Mouse (Mus musculus): Measurements from ENCODE around the gene Scn8a.
A peak's percentile ranks its signal among the peaks of the same experiment; 100 is the strongest.

The Scn8a gene

DNA sequence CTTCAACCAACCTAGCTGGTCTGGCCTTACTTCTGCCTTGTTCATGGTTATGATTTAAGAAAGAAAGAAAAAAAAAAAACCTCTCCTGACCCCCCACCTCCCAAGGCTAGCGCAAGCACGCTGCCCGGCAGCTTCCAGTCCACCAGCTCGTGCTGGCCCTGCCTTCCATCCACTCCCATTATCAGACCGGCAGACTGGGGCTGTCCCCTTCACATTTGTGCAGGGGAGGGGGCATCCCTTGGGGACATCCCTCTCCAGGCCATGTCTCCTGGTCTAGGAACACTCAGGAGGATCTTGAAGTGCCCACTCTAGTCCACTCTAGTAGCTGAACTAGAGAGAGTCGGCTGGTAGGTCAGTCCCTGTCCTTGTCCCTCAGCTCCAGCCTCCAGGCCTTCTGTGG is 174.9 kb downstream of the Scn8a start:
- DNase-seq = no peak

- DNase-seq = no peak
Observed at GRCm38 (mm10) chr15:101046039-101046526, 176.4 kb downstream of the Scn8a start.

DNA sequence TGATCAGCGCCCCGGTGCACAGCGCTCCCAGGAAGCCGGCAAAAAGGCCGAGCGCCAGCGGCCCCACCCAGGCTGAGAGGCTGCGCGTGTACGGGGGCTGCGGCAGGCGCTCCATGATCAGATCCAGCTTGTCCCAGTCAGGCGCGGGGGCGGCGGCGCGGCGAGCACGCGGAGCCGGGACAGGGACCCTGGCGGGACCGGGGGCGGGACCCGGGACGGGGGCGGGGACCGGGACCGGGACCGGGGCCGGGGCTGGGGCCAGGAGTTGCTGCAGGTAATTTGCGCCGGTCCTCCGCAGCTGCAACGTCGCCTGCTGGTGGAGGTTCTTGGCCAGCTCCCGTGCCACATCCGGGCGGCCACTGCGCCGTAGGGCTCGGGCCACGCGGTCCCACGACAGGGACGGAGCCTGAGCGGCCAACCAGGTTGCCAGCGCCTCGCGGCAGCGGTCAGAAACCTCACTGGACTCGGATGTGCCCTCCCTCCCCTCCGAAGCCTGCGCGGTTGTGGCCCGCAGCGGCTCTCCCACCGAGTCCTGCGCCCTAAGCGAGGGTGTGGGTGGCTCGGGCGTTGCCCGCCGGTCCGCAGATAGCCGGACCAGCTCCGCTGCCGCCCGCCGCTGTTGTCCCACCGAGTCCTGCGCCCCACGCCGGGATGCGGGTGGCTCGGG is 177.0 kb downstream of the Scn8a start:
- peak; percentile 25 for DNase-seq

DNA sequence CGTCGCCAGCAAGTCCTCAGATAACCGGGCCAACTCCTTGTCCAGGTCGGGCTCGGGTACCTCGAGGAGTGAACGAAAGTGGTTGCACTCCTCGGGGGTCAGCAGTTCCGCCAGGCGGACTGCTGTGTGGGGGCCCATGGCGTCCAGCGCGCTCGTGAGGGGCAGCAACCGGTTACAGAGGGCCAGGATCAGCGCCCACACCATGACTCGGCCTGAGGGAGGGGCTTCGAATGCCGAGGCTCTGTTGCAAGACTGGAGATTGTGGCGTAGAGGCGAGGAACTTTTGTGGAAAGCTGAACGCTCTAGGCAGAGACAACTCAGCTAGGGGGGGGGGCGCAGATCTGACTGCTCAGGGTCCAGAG is 177.5 kb downstream of the Scn8a start, which contains the start of gene Gm47841:
TSS of gene Gm47841 (minus strand) at position 204 of the 362 bp plus-strand sequence.
- DNase-seq = no peak

- DNase-seq = no peak
Observed at GRCm38 (mm10) chr15:101048338-101048896, 178.8 kb downstream of the Scn8a start.

DNA sequence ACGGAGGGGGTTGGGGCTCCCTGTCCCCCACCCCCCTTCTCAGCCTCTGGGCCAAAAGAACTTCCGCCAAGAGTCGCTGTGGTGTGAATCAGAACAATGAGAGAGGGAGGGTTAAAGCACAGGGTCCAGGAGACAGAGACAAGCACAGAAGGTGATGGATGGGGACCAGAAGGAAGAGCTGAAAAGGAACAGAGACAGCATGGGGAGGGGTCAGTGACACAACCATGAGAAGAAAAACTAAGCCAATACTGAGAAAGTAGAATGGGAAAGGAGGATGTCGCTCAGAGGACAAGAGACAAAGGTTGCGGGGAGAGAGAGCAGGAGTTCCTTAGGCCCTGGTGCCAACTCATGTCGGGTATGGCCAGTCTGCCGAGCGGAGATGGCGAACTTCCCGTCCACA is 182.2 kb downstream of the Scn8a start:
- DNase-seq = no peak

DNA sequence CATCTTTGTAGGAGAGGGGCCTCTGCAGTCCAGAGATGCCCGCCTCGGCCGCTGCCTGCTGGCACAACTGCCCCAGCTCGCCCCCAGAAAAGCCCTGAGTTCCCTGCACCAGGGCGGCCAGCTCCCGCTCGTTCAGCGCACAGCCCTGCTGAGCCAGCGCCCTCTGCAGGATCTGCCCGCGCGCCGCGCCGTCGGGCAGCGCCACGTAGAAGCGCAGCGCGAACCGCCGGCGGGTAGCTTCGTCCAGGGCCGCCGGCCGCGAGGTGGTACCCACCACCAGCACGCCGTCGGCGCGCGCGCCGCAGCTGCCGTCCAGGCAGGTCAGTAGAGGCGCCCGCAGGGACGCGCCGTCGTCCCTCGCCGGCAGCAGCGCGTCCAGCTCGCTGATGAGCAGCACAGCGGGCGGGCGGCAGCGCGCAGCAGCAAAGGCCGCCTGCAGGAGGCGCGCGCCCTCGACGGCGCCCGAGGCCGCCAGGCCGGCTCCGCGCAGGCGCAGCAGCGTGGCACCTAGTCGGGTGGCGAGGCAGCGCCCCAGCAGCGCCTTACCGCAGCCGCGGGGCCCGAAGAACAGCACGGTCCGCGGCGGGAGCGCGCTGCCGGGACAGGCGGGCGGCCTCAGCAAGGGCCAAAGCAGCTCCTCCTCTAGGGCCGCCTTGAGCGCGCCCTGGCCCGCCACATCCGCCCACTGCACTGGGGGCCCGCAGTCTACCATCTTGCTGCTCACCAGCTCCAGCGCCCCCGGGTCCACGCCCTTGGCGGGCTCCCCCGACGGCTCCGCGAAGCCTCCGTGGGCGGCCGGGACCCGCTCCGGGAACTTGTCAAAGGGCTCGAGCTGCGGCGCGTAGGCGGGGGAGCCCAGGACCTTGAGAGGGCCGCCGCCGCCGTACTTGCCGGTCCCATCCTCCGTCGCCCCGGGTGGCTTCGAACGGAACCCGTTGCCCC is 183.2 kb downstream of the Scn8a start:
- DNase-seq = peak; percentile 62

GRCm38 (mm10) chr15:101053832-101054459 is 184.3 kb downstream of the Scn8a start:
- DNase-seq = peak; percentile 16

- no peak for DNase-seq
Observed at GRCm38 (mm10) chr15:101054541-101054940, 184.9 kb downstream of the Scn8a start.

DNA sequence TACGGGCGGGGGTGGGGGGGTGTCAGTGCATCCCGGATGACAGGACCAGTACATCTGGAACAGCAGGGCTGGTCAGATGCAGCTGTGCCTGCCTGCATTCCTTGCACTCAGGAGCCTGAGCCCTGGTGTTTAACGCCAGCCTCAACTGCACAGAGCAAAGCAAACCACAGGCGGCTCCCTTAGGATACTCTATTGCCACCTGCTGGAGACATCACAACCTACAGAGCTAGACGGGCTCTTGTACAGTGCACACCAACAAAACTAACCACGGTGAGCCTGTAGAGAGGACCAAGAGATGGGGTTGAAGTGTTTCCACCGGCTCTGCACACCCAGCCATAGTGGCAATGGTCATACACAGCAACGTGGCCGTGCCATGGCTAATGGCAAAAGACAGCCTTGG is 186.6 kb downstream of the Scn8a start:
- DNase-seq = peak; percentile 62

DNA sequence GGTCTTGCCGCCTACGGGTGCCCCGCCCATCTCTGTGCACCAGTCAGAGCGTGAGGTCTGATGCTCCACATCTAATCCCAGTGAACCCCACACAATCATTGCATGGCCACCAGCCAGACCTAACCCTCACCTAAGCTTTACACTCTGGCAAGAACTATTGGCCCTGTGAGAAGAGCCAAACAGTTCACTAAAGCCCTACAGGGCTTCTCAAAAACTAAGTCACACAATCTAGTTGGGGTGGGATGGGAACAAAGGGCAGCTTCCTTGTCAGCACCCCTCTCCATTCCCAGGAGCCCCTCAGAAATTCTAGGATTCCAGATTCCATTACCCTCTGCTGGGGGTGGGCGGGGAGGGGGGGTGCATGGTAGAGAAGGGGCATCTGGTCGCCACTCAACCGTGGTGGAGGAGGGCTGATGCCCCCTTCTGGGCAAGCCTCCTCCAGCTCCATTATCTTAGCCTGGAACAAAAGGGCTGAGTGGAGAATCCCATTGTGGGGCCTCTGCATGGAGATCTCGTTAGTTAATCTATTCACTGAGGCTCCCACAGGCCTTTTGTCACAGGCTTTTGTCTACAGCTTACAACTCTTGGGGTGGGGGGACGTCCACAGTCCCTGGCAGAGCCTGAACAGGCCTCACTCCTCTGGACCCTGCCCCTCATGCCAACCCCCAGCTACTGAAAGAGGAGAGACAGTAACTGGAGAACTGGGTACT is 190.1 kb downstream of the Scn8a start:
- no peak for DNase-seq

- no peak for DNase-seq
Observed at GRCm38 (mm10) chr15:101060280-101060852, 190.7 kb downstream of the Scn8a start.

DNA sequence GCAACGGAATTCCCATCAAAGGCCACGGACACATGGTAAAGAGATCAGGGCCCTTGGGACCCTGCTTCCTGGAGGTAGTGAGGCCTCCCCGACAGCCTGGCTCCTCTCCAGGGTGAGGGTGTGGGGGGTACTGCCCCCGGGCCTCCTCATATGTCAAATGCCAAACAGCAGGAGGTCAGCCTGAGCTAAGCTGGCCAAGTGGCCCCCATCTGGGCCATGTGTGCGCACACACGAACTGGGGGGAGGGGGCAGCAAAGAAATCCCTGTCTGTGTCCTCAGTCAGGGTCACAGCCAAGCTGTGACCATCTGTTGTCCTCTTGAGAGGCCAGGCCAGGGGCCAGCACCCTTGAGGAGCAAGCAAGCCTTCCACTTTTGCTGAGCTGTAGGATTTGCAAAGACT is 195.4 kb downstream of the Scn8a start:
- DNase-seq = no peak

DNA sequence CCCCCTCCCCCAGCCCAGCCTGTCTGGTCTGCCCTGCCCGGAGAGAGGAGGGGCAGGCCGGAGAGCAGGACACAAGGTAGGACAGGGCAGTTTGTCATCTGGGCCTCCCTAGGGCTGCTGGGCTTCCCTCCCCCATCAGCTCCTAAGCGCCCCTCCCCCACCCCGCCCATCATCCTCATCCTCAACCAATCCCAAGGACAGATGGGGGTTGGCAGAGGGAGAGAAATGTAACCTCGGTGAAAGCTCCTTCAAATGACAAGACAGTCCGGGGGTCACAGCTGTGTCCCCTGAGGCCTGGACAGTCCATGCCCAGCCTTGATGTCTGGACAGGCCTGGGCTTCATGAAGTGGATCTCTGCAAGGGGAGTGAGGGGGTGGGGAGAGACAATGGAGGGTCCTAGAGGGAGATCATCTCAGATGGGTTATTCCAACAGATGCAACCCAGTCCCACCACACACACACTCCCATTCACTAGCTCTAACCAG is 196.7 kb downstream of the Scn8a start:
- no peak for DNase-seq

GRCm38 (mm10) chr15:101066920-101067696 is 197.4 kb downstream of the Scn8a start:
- DNase-seq = no peak

DNA sequence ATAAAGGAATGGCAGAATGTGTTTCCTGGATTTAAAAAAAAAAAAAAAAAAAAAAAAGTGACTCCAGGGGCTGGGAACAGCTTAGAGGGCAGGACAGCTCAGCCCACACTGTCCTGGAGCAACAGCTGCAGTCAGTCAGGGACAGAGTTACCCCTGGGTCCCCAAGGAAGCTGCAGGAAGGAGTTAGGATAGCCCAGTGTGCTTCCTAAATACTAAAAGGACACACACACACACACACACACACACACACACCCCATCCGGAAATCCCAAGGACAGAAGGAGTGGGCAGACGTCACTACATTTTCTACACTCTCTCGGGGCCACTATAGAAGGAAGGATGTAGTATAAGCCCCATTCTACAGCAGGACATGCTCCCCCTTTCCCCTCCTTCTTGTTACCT is 198.4 kb downstream of the Scn8a start:
- DNase-seq = no peak

GRCm38 (mm10) chr15:101068671-101069070 is 199.0 kb downstream of the Scn8a start:
- DNase-seq = no peak

- DNase-seq = no peak
Observed at GRCm38 (mm10) chr15:101069641-101070190, 200.1 kb downstream of the Scn8a start.

- DNase-seq = no peak
Observed at GRCm38 (mm10) chr15:101070762-101071161, 201.1 kb downstream of the Scn8a start.

GRCm38 (mm10) chr15:101072736-101073135 is 203.1 kb downstream of the Scn8a start:
- DNase-seq = no peak

DNA sequence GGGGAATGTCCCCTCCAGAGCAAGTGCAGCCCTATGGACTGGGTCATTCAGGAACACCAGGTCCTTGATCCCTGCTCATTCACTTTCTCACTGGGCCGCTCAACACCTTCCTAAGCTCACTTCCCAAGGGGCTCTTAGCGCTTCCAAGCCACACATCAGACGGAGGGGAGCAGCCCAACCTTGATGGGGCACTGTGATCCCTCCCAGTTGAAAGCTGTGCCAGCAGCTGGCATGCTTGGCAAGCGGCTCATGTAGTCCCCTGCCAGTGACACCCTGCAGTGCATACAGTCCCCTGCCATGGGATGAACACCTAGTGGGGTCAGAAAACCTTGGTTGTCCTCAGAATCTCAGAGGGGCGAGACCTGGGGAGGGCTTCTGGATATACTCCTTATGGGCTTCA is 204.4 kb downstream of the Scn8a start:
- DNase-seq = no peak

All from thymus, postnatal 4 days (tissue).